Mouse (Mus musculus): ENCODE measurements around the gene Vmn2r99.

Vmn2r99 gene

GRCm38 (mm10) chr17:19361649-19362048 is at the start of gene Vmn2r99:
Gene Vmn2r99, plus strand, starts transcription at chr17:19361949.
- in situ Hi-C loops (cut with MboI, MseI): no loop called here

GRCm38 (mm10) chr17:19437623-19438022 is 75.9 kb downstream of the Vmn2r99 start:
- in situ Hi-C loops (cut with MboI, MseI): no loop called here

DNA sequence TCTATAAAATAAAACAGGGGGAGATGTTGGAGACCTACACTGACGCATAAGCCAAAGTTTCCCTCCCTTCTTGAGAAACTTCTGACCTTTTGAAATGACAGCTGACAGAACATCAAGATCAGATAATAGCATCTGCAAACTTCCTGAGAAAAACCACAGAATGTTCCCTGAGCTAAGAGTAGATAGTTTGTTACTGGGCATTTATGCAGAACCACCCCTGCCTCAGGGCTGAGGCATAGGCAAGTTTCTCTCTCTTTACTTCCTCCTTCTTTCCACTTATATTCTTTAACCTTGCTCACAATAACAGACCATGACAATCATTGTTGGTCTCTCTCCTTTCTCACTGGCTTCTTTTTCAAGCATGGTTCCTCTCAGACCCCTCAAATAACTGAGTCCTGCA is 83.2 kb downstream of the Vmn2r99 start:
- in situ Hi-C loops (cut with MboI, MseI): no loop called here
